Mouse (Mus musculus): ENCODE measurements at regions not wholly inside any gene's neighbourhood (a gene's known extent, or its start where the extent isn't known, plus 50 kb on each side); places are given as distances from the start of the nearest gene placed in this dataset.

GRCm38 (mm10) chr2:115472393-115472792 is 109.1 kb upstream of the BC052040 start:
- no peak for TF ChIP-seq MYOG (IDR thresholded peaks at IDR 0.05; ENCODE audit: control insufficient read depth, extremely low read depth, insufficient read length)
- TF ChIP-seq MAX (IDR thresholded peaks at IDR 0.05), result no peak
- no peak for TF ChIP-seq CEBPB (IDR thresholded peaks at IDR 0.05; ENCODE audit: low read depth)
- Histone ChIP-seq H3K79me3 (ENCODE audit: low read depth) (no peaks in the 10 kb centered on the region), H3K27me3 (ENCODE audit: control insufficient read depth, insufficient read depth, insufficient read length) (no peaks in the 10 kb centered on the region), H3K36me3 (ENCODE audit: control insufficient read depth, insufficient read depth) (no peaks in the 10 kb centered on the region), H3K4me3 (ENCODE audit: insufficient read depth, poor library complexity, severe bottlenecking) (no peak overlapping the region), H3ac (ENCODE audit: control insufficient read depth, insufficient read length, low read depth) (no peak overlapping the region), H3K79me2 (ENCODE audit: control insufficient read depth, insufficient read depth) (no peaks in the 10 kb centered on the region)

- Histone ChIP-seq H3K27me3 (ENCODE audit: control insufficient read depth, insufficient read depth, insufficient read length) (no peaks in the 10 kb centered on the region), H3K36me3 (ENCODE audit: control insufficient read depth, insufficient read depth) (no peaks in the 10 kb centered on the region), H3K79me2 (ENCODE audit: control insufficient read depth, insufficient read depth) (no peaks in the 10 kb centered on the region), H3K4me3 (ENCODE audit: insufficient read depth, poor library complexity, severe bottlenecking) (no peak overlapping the region), H3K79me3 (ENCODE audit: low read depth) (no peaks in the 10 kb centered on the region), H3ac (ENCODE audit: control insufficient read depth, insufficient read length, low read depth) (no peak overlapping the region)
- TF ChIP-seq MYOG (IDR thresholded peaks at IDR 0.05; ENCODE audit: control insufficient read depth, extremely low read depth, insufficient read length), result no peak
- TF ChIP-seq USF1 (IDR thresholded peaks at IDR 0.05; ENCODE audit: low read depth), result peak; percentile 69
Observed at GRCm38 (mm10) chr2:115483418-115484288, 97.9 kb upstream of the BC052040 start.

GRCm38 (mm10) chr2:115488465-115488864 is 93.1 kb upstream of the BC052040 start:
- Histone ChIP-seq H3K27me3 (ENCODE audit: control insufficient read depth, insufficient read depth, insufficient read length) (no peaks in the 10 kb centered on the region), H3K79me2 (ENCODE audit: control insufficient read depth, insufficient read depth) (no peaks in the 10 kb centered on the region), H3K4me3 (ENCODE audit: insufficient read depth, poor library complexity, severe bottlenecking) (no peak overlapping the region), H3K36me3 (ENCODE audit: control insufficient read depth, insufficient read depth) (no peaks in the 10 kb centered on the region), H3ac (ENCODE audit: control insufficient read depth, insufficient read length, low read depth) (no peak overlapping the region), H3K79me3 (ENCODE audit: low read depth) (no peaks in the 10 kb centered on the region)
- TF ChIP-seq FOSL1 (IDR thresholded peaks at IDR 0.05; ENCODE audit: insufficient read depth, low read length, poor library complexity, severe bottlenecking), result no peak
- TF ChIP-seq CTCF (IDR thresholded peaks at IDR 0.05; ENCODE audit: control insufficient read depth, insufficient read depth, insufficient read length), result no peak

GRCm38 (mm10) chr2:115493020-115493419 is 88.5 kb upstream of the BC052040 start:
- no peaks in the 10 kb centered on the region for H3K79me3 ChIP-seq (ENCODE audit: low read depth)
- H3K4me3 ChIP-seq (ENCODE audit: insufficient read depth, poor library complexity, severe bottlenecking), result no peak overlapping the region
- TF ChIP-seq MYOD1 (IDR thresholded peaks at IDR 0.05; ENCODE audit: control insufficient read depth, insufficient read length, low read depth) (no peak), USF1 (IDR thresholded peaks at IDR 0.05; ENCODE audit: low read depth) (no peak), CTCF (IDR thresholded peaks at IDR 0.05; ENCODE audit: control insufficient read depth, insufficient read depth, insufficient read length) (no peak), MYOG (IDR thresholded peaks at IDR 0.05; ENCODE audit: control insufficient read depth, extremely low read depth, insufficient read length) (no peak), FOSL1 (IDR thresholded peaks at IDR 0.05; ENCODE audit: insufficient read depth, low read length, poor library complexity, severe bottlenecking) (no peak), MAX (IDR thresholded peaks at IDR 0.05) (no peak), CEBPB (IDR thresholded peaks at IDR 0.05; ENCODE audit: low read depth) (no peak)
- no peak overlapping the region for H3ac ChIP-seq (ENCODE audit: control insufficient read depth, insufficient read length, low read depth)
- H3K27me3 ChIP-seq (ENCODE audit: control insufficient read depth, insufficient read depth, insufficient read length), result no peaks in the 10 kb centered on the region
- no peaks in the 10 kb centered on the region for H3K79me2 ChIP-seq (ENCODE audit: control insufficient read depth, insufficient read depth)
- H3K36me3 ChIP-seq (ENCODE audit: control insufficient read depth, insufficient read depth), result no peaks in the 10 kb centered on the region

GRCm38 (mm10) chr2:115499904-115500303 is 81.6 kb upstream of the BC052040 start:
- H3K79me2 ChIP-seq (ENCODE audit: control insufficient read depth, insufficient read depth), result no peaks in the 10 kb centered on the region
- H3K36me3 ChIP-seq (ENCODE audit: control insufficient read depth, insufficient read depth), result no peaks in the 10 kb centered on the region
- H3ac ChIP-seq (ENCODE audit: control insufficient read depth, insufficient read length, low read depth), result no peak overlapping the region
- H3K79me3 ChIP-seq (ENCODE audit: low read depth), result no peaks in the 10 kb centered on the region
- no peak for TF ChIP-seq MAX (IDR thresholded peaks at IDR 0.05)
- TF ChIP-seq FOSL1 (IDR thresholded peaks at IDR 0.05; ENCODE audit: insufficient read depth, low read length, poor library complexity, severe bottlenecking), result no peak
- TF ChIP-seq CTCF (IDR thresholded peaks at IDR 0.05; ENCODE audit: control insufficient read depth, insufficient read depth, insufficient read length), result no peak
- TF ChIP-seq MYOG (IDR thresholded peaks at IDR 0.05; ENCODE audit: control insufficient read depth, extremely low read depth, insufficient read length), result no peak
- TF ChIP-seq CEBPB (IDR thresholded peaks at IDR 0.05; ENCODE audit: low read depth), result no peak
- TF ChIP-seq USF1 (IDR thresholded peaks at IDR 0.05; ENCODE audit: low read depth), result no peak
- TF ChIP-seq MYOD1 (IDR thresholded peaks at IDR 0.05; ENCODE audit: control insufficient read depth, insufficient read length, low read depth), result no peak
- H3K4me3 ChIP-seq (ENCODE audit: insufficient read depth, poor library complexity, severe bottlenecking), result no peak overlapping the region
- H3K27me3 ChIP-seq (ENCODE audit: control insufficient read depth, insufficient read depth, insufficient read length), result no peaks in the 10 kb centered on the region

- no peaks in the 10 kb centered on the region for H3K79me2 ChIP-seq (ENCODE audit: control insufficient read depth, insufficient read depth)
- H3ac ChIP-seq (ENCODE audit: control insufficient read depth, insufficient read length, low read depth), result no peak overlapping the region
- TF ChIP-seq MAX (IDR thresholded peaks at IDR 0.05) (no peak), CTCF (IDR thresholded peaks at IDR 0.05; ENCODE audit: control insufficient read depth, insufficient read depth, insufficient read length) (no peak)
- H3K27me3 ChIP-seq (ENCODE audit: control insufficient read depth, insufficient read depth, insufficient read length), result no peaks in the 10 kb centered on the region
- no peak overlapping the region for H3K4me3 ChIP-seq (ENCODE audit: insufficient read depth, poor library complexity, severe bottlenecking)
- no peaks in the 10 kb centered on the region for H3K79me3 ChIP-seq (ENCODE audit: low read depth)
- H3K36me3 ChIP-seq (ENCODE audit: control insufficient read depth, insufficient read depth), result no peaks in the 10 kb centered on the region
Observed at GRCm38 (mm10) chr2:115509527-115509926, 72.0 kb upstream of the BC052040 start.

Data from C2C12 (cell line).